Mouse (Mus musculus) erythroblast, embryonic 14.5 days (primary cell): Measurements from ENCODE around the gene Mthfsd.

Experiments
- GATA1 ChIP-seq: IDR thresholded peaks from 2 replicates; pipeline ENCODE4 v1.6.1; 2012; ENCODE audit warnings: low read length, inconsistent platforms, mixed read lengths
- TAL1 ChIP-seq: IDR thresholded peaks from 3 replicates; pipeline ENCODE4 v1.6.1; 2012; ENCODE audit warnings: low read length, inconsistent platforms, mixed read lengths

DNA sequence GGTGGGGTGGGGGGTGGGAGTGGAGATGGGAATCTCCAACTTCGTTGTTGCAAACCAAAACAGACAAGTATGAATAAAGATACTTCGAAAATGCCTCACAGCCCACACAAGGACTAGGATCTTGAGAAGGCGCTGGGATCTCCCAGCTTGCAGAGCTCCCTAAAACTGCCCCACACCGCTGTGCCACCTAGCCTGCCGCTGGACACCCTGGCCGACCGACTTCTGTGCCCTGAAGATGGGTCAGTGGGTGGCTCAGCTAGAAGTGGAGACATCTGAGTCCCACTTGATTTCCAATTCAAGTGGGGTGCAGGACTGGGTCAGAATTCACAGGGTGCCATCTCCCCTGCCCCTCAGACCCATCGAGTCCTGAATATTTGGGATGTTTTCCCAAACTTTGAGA, 13.5 kb upstream of the Mthfsd start:
- TF ChIP-seq GATA1 (no peak), TAL1 (no peak)
